Mouse (Mus musculus) cerebellum, adult 2 months (tissue): ENCODE measurements around the gene 1500011B03Rik. TPM values are rescaled to one million over a fixed set of nuclear protein-coding genes. Genes with fewer than 3 reads are reported as not detected.
A peak's percentile ranks its signal among the peaks of the same experiment; 100 is the strongest.

Experiments used
- DNase-seq, 2 experiments: peaks; one replicate each; pipeline ENCODE4 v3.0.0; 2021
- H3K27ac ChIP-seq: fragments of 200-500 bp; 2 replicates; pipeline ENCODE4 v1.5.1; 2012; ENCODE audit warnings: low read length, control low read depth, inconsistent platforms; ENCODE audit not compliant: insufficient read depth
- H3K27me3 ChIP-seq: fragments of 200-500 bp; 2 replicates; pipeline ENCODE4 v1.6.1; 2012; ENCODE audit warnings: inconsistent platforms, mild to moderate bottlenecking, low read length, moderate library complexity; ENCODE audit not compliant: control insufficient read depth, insufficient read depth
- H3K4me1 ChIP-seq: fragments of 200-500 bp; 2 replicates; pipeline ENCODE4 v1.6.1; 2011; ENCODE audit warnings: low read length; ENCODE audit not compliant: control insufficient read depth, insufficient read depth
- H3K4me3 ChIP-seq: fragments of 200-500 bp; replicated peaks from 2 replicates; pipeline ENCODE3; 2011; ENCODE audit warnings: mild to moderate bottlenecking, low read depth, low read length, control low read depth; ENCODE audit not compliant: insufficient read depth
- CTCF ChIP-seq: fragments of 200-500 bp; IDR thresholded peaks from 2 replicates; pipeline ENCODE4 v1.5.1; 2011; ENCODE audit warnings: low read depth, mild to moderate bottlenecking, control low read depth, low read length, moderate library complexity, borderline replicate concordance; ENCODE audit not compliant: insufficient read depth
- POLR2A ChIP-seq: fragments of 200-500 bp; IDR thresholded peaks from 2 replicates; pipeline ENCODE4 v1.6.1; 2011; ENCODE audit warnings: low read length, control low read depth, borderline replicate concordance; ENCODE audit not compliant: insufficient read depth
- WGBS: fragments of 180-500 bp; shearing (Covaris S2); methylation state at CpG from one replicate; pipeline ENCODE4 v1.1.7; 2018; 5-methylcytosine and 5-hydroxymethylcytosine counted together
- polyA plus RNA-seq: library from polyadenylated mRNA; depleted of rRNA; stranded (reverse); fragments of >200 nt; gene quantifications from 2 replicates; pipeline ENCODE4 v1.2.3, GENCODE M21; 2012

Gene 1500011B03Rik
- polyA plus RNA-seq, 1 experiment: 230 TPM

GRCm38 (mm10) chr5:114774403-114775051 is 48.7 kb downstream of the 1500011B03Rik start, which contains the start of gene Ankrd13a:
Gene Ankrd13a, plus strand, starts transcription at chr5:114774677.
- TF ChIP-seq POLR2A: peak; percentile 65
- TF ChIP-seq CTCF: no peak
- Histone ChIP-seq H3K27me3 (no peaks in the 10 kb centered on the region), H3K4me3 (peak within 1 kb of the TSS; percentile 97), H3K27ac (peak within 1 kb of the TSS; percentile 100), H3K4me1 (peaks cover 16% of the 10 kb centered on the region)
- under 1% methylated on average over 68 of the region's 73 CpGs for WGBS
- peak; percentile 94 to 95 for DNase-seq

GRCm38 (mm10) chr5:114773780-114774179 is 49.5 kb downstream of the 1500011B03Rik start:
- TF ChIP-seq CTCF (no peak), POLR2A (no peak)
- DNase-seq: peak in 1 of 2 experiments; percentile 38
- peak overlapping the region; percentile 97 for H3K4me3 ChIP-seq
- H3K27ac ChIP-seq: peak overlapping the region; percentile 77
- H3K4me1 ChIP-seq: peaks cover 14% of the 10 kb centered on the region
- under 1% methylated on average over 11 of the region's 11 CpGs for WGBS
- no peaks in the 10 kb centered on the region for H3K27me3 ChIP-seq

- Histone ChIP-seq H3K27me3 (no peaks in the 10 kb centered on the region), H3K4me3 (peak overlapping the region; percentile 97), H3K4me1 (peaks cover 12% of the 10 kb centered on the region), H3K27ac (peak overlapping the region; percentile 77)
- TF ChIP-seq POLR2A (peak; percentile 60), CTCF (no peak)
- peak; percentile 96 to 97 for DNase-seq
- under 1% methylated on average over 50 of the region's 52 CpGs for WGBS
Measured at GRCm38 (mm10) chr5:114773211-114773710, 50.0 kb downstream of the 1500011B03Rik start.

- Histone ChIP-seq H3K4me3 (peak overlapping the region; percentile 97), H3K4me1 (peaks cover 10% of the 10 kb centered on the region), H3K27me3 (no peaks in the 10 kb centered on the region), H3K27ac (peak overlapping the region; percentile 67)
- TF ChIP-seq CTCF (no peak), POLR2A (no peak)
- under 1% methylated on average over 48 of the region's 57 CpGs for WGBS
- DNase-seq: peak; percentile 62 to 69
Measured at GRCm38 (mm10) chr5:114772456-114773203, 50.6 kb downstream of the 1500011B03Rik start.

DNA sequence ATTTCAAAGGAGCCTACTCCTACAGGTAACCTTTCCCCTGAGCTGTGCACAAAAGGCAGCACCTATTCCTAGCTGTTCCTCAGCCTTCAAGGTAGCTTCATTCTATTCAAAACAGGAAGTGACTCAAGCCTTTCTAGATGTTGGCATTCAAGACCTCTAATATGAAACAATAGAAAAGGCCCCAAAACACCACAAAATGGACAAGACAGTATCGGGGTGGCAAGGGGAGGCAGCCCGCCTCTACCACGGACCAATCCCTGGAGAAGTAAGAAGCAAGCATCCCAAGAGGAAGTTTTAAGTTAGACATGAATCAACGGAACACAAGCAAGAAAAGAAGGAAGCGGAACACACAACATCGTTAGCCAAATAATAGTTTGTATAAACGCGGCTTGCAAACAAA is 51.5 kb downstream of the 1500011B03Rik start:
- Histone ChIP-seq H3K4me3 (peak overlapping the region; percentile 97), H3K4me1 (peaks cover 18% of the 10 kb centered on the region), H3K27me3 (no peaks in the 10 kb centered on the region), H3K27ac (no peak overlapping the region)
- no peak for DNase-seq
- WGBS: 41% methylated on average over 8 of the region's 8 CpGs
- TF ChIP-seq POLR2A: no peak
- no peak for TF ChIP-seq CTCF

DNA sequence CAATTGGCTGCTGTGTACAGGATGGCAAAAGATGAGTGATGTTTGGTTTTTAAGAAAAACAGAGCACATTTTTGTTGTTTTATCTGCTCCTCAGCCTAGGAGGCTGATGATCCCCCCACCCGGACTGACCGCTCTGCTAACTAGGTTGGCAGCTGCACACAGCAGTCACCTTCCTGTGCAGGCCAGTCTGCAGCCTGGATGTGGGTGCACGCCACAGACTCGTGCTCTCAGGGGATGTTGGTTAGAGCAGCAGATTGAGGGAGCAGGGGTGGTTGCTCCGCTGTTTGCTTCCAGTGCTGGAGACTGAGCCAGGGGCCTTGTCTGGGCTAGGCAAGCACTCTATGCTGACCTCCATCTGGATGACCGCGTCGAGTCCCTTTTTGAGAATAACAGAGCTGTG is 53.5 kb downstream of the 1500011B03Rik start:
- Histone ChIP-seq H3K27me3 (no peaks in the 10 kb centered on the region), H3K27ac (peak overlapping the region; percentile 55), H3K4me3 (peak overlapping the region; percentile 8), H3K4me1 (peaks cover 30% of the 10 kb centered on the region)
- DNase-seq: no peak
- no peak for TF ChIP-seq POLR2A
- no peak for TF ChIP-seq CTCF
- WGBS: 30% methylated on average over 8 of the region's 8 CpGs

- Histone ChIP-seq H3K27me3 (no peaks in the 10 kb centered on the region), H3K4me1 (peaks cover 41% of the 10 kb centered on the region), H3K4me3 (no peak overlapping the region), H3K27ac (peak overlapping the region; percentile 6; the same call in 1 of the 2 replicates)
- TF ChIP-seq CTCF: no peak
- no peak for TF ChIP-seq POLR2A
- no peak for DNase-seq
- WGBS: 33% methylated on average over 7 of the region's 7 CpGs
Measured at GRCm38 (mm10) chr5:114767185-114767584, 56.1 kb downstream of the 1500011B03Rik start.
